Mouse (Mus musculus) cerebellum, adult 2 months (tissue): Measurements from ENCODE around the gene Lmf1.

Experiments
- CTCF ChIP-seq: fragments of 200-500 bp; IDR thresholded peaks from 2 replicates; pipeline ENCODE4 v1.5.1; 2011; ENCODE audit warnings: low read depth, mild to moderate bottlenecking, control low read depth, low read length, moderate library complexity, borderline replicate concordance; ENCODE audit not compliant: insufficient read depth
- POLR2A ChIP-seq: fragments of 200-500 bp; IDR thresholded peaks from 2 replicates; pipeline ENCODE4 v1.6.1; 2011; ENCODE audit warnings: low read length, control low read depth, borderline replicate concordance; ENCODE audit not compliant: insufficient read depth

GRCm38 (mm10) chr17:25648678-25649216, 69.9 kb downstream of the Lmf1 start:
- no peak for TF ChIP-seq POLR2A
- TF ChIP-seq CTCF = no peak
